Mouse (Mus musculus): ENCODE results near the gene Pced1a.
"Not testable (repeated sequence)": the region's sequence is repeated elsewhere in the genome, so short reads cannot be mapped to it uniquely, and the experiment has no call there.

Gene Pced1a

GRCm38 (mm10) chr2:130395696-130396095 lies 28.8 kb downstream of the Pced1a start:
- DNase-seq (ENCODE audit: extremely low read depth, low read depth, low spot score), result no peak

GRCm38 (mm10) chr2:130392836-130393235 lies 31.7 kb downstream of the Pced1a start:
- DNase-seq (ENCODE audit: extremely low read depth, low read depth, low spot score), result no peak

DNA sequence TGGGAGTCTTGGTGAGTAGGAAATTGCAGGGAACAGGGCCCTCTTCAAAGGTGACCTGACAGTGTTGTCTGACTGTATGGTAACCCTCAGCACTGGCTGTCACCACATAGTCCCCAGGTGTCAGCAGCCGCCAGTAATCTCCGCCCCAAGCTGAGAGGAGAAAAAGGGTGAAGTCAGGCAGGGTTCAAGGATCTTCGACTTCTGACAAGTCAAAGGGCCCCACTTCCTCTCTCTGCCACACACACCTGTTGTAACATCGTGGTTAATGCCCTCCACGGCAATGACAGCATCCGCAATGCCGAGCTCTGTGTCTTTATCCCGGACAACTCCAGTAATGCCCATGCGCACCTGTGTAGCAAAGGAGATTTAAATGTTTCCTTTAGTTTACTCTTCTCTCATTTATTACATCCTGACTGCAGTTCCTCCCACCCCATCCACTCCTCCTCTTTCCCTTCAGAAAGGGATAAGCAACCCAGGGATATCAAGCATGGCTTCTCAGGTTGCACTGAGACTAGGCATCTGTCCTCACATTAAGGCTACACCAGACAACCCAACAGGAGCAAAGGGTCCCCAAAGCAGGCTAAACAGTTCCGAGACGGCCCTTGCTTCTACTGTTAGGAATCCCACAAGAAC lies 33.4 kb downstream of the Pced1a start:
- no peak for DNase-seq (ENCODE audit: extremely low read depth, low read depth, low spot score)

DNA sequence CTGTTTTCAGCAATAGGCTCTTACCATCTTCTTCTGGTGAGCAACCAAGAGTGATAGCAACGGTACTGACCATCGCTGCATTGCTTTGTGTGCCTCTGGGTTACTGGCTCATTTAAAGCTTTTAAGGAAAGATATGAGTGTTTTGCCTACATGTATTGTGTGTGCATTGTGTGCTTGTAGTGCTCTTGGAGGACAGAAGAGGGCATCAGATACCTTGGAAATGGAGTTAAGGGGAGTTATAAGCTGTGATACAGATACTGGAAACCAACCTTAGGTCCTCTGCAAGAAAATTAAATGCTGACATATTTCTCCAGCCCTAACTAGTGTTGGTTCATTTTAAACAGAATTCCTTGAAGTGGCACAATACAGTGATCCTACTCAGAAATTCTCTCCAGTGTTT lies 35.7 kb downstream of the Pced1a start:
- DNase-seq (ENCODE audit: extremely low read depth, low read depth, low spot score), result no peak

- no peak for DNase-seq (ENCODE audit: extremely low read depth, low read depth, low spot score)
Measured at GRCm38 (mm10) chr2:130386212-130386611, 38.3 kb downstream of the Pced1a start.

DNA sequence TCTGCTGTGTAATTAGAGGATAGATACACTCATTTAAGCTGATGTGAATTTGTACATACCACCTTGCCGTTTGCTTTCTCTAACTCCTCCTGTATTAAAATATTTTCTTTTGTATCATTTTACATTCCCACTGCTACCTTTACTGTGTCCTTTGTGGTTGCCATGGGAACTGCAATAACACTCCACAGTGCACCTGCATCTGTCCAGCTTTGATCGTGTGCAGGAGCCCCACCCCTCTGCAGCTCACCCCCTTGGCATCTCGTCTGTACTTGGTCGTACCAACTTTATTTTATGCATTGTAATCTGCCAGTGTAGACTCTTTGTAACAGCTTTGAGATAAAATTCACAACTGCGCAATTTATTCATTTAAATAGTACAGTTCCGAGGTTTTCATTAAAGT lies 40.6 kb downstream of the Pced1a start:
- no peak for DNase-seq (ENCODE audit: extremely low read depth, low read depth, low spot score)

DNA sequence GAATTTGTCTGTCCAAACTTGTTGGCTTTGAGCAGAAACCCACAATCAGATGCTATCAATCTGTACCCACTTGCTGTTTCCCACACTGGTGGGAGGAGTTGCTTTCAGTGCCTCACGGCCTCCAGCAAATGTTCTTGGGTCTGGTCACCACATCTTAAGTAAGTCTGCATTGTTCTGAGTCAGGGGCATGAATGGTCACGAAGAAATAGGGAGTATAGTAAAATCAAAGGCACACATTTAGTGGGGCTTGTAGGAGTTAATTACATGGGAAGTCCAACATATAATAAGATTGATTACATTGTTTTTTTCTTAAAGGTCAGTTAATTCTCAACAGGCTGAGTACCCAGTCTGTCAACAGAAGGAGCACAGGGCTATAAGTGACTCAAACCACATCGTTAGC lies 41.3 kb downstream of the Pced1a start:
- no peak for DNase-seq (ENCODE audit: extremely low read depth, low read depth, low spot score)

- peak; percentile 61 for DNase-seq (ENCODE audit: extremely low read depth, low read depth, low spot score)
Measured at GRCm38 (mm10) chr2:130374951-130375350, 49.5 kb downstream of the Pced1a start.

DNA sequence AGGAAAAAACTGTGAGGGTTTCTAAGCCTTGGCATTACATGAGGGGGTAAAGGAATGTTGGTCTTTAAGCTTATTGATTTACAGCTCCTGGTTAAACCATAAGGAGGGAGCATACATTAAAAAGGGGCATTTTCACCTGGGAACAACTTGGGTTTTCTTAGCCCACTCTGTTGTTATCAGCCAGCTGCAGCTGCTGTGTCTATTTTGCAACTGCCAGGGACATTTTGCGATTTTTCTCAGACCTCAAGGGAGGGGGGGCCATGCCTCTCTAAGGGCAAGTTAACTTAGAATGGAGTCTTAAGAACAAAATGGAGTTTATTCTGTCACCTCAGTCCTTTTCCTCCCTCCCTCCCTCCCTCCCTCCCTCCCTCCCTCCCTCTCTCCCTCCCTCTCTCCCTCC lies 51.5 kb downstream of the Pced1a start:
- DNase-seq (ENCODE audit: extremely low read depth, low read depth, low spot score), result not testable (repeated sequence)

GRCm38 (mm10) chr2:130367386-130367785 lies 57.1 kb downstream of the Pced1a start:
- DNase-seq (ENCODE audit: extremely low read depth, low read depth, low spot score), result peak; percentile 76
